Mouse (Mus musculus): Measurements from ENCODE around the gene Fsd1.

DNA sequence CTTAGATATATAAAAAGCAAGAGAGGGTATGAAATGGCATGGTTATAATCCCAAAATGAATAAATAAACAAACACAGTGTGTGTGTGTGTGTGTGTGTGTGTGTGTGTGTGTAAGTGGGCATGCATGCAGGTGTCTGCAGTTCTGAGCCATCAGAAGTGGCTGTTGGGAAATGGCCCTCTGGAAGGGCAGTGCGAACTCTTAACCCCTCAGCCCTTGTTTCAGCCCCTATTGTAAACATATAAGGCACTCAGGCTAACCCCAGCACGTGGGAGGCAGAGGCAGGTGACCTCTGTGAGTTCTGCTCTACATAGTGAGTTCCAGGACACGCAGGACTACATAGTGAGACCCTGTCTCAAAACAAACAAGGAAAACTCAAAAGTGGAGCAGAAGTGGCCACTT lies 9.0 kb upstream of the Fsd1 start:
- no peak for TF ChIP-seq CTCF (IDR thresholded peaks at IDR 0.05; ENCODE audit: control insufficient read depth, insufficient read depth, insufficient read length)
- no peak for TF ChIP-seq MAX (IDR thresholded peaks at IDR 0.05)
- TF ChIP-seq MYOD1 (IDR thresholded peaks at IDR 0.05; ENCODE audit: control insufficient read depth, insufficient read length, low read depth) = no peak
- TF ChIP-seq USF1 (IDR thresholded peaks at IDR 0.05; ENCODE audit: low read depth) = no peak
- TF ChIP-seq MYOG (IDR thresholded peaks at IDR 0.05; ENCODE audit: control insufficient read depth, extremely low read depth, insufficient read length) = no peak
- TF ChIP-seq CEBPB (IDR thresholded peaks at IDR 0.05; ENCODE audit: low read depth) = no peak

Measured in C2C12 (cell line).